Comparison of ENCODE assay signal across 9 mouse cellular contexts in the genomic region with DNA sequence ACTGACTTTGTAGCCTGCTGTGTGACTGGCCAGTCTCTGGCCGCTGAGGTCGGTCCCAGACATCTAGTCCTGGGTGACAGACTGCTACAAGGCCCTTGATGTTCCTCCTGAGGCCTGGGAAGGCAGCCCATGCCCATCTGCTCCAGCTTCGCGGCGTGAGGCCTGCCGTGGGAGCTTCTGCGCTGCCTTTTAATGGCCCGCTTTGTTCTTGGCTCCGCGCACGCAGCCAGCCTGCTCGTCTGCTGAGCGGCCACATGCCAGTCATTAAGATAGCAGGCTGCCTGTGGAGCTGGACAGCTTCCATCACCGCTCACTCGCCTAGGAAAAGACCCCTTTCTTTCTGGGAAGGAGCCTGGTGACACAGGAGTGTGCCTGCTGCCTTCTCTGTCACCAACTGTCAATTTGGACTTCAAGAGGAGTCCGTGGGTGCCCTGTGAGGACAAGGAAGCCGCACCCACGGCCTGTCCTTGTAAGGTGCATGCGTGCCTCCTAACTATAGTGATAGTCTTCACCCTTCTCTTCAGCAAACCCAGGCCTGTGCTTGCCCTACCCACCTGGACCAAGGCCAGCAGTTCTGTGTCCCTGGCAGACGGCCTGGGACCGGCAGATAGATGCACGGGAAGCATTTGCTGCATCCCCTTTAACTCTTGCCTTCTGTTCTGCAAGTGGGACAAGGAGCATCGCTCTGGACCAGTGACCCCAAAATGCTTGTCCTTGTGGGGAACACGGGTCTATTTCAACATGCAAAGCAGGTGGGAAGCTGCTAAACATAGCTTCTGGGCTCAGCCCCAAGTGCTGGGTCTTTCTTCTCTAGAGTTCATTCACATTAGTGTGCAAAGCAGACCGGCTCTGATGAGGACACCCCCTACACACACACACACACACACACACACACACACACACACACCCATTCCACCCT.
DNase-seq lines count a peak whose midpoint lies in the region; ATAC-seq lines count a peak whose summit lies in the region.
"Had no signal": no experiment of that assay in that cellular context is flagged by ENCODE, and none has a peak within 500 bp of the region (broad histone marks: within the 10 kb centered on the region; RNA-seq: fewer than 3 reads in every experiment).

No protein-coding gene starts in this region.

- no peaks in the 10 kb centered on the region for H3K36me3 ChIP-seq in intestine, embryonic 15.5 days
- no peaks in the 10 kb centered on the region for H3K36me3 ChIP-seq in midbrain, embryonic 12.5 days
- H3K36me3 ChIP-seq in stomach, embryonic 15.5 days: no peaks in the 10 kb centered on the region

- H3K4me2 ChIP-seq in intestine, embryonic 15.5 days (replicated peaks): no peak overlapping the region
- no peak overlapping the region for H3K4me2 ChIP-seq in midbrain, embryonic 12.5 days (replicated peaks)
- no peak overlapping the region for H3K4me2 ChIP-seq in stomach, embryonic 15.5 days

- no peak overlapping the region for H3K9ac ChIP-seq in intestine, embryonic 15.5 days
- H3K9ac ChIP-seq in midbrain, embryonic 12.5 days (replicated peaks): 0 out of 2 replicates have a peak overlapping the region, but pooled peaks have one; percentile 16
- no peak overlapping the region for H3K9ac ChIP-seq in stomach, embryonic 15.5 days

- WGBS in intestine, embryonic 15.5 days: 37% methylated on average over 24 of the region's 25 CpGs
- 34% methylated on average over 25 of the region's 25 CpGs for WGBS in midbrain, embryonic 12.5 days
- WGBS in stomach, embryonic 15.5 days: 29% methylated on average over 25 of the region's 25 CpGs

- intact Hi-C loops in gastrocnemius, postnatal 36 days (cut with DNase I): loop anchor here (10.0 kb wide), 1 partner anchor 258 kb away; no protein-coding TSS in a partner anchor
- intact Hi-C loops in left cerebral cortex, postnatal 14 days (cut with DNase I): loop anchor here (10.0 kb wide), 1 partner anchor 88 kb away; the partner anchor contains the start of gene Sik1

- peak; percentile 77 for ATAC-seq in intestine, embryonic 15.5 days
- ATAC-seq in midbrain, embryonic 12.5 days (ENCODE audit: low FRiP score, low read depth): peak; percentile 79
- 0 out of 2 replicates have a peak, but pooled peaks have one; percentile 44 for ATAC-seq in stomach, embryonic 15.5 days (ENCODE audit: insufficient read depth, low FRiP score, low read depth)
- no peak for ATAC-seq in inflammation-experienced regulatory T-cells, adult 6 months
- ATAC-seq: Patski had no signal

- no peaks in the 10 kb centered on the region for H3K27me3 ChIP-seq in intestine, embryonic 15.5 days (replicated peaks)
- peaks cover 5% of the 10 kb centered on the region; the same call in 1 of the 2 replicates for H3K27me3 ChIP-seq in midbrain, embryonic 12.5 days
- H3K27me3 ChIP-seq in stomach, embryonic 15.5 days (replicated peaks): no peaks in the 10 kb centered on the region
- H3K27me3 ChIP-seq: Patski had no signal

- peaks cover 13% of the 10 kb centered on the region for H3K4me1 ChIP-seq in intestine, embryonic 15.5 days (replicated peaks)
- H3K4me1 ChIP-seq in midbrain, embryonic 12.5 days: peaks cover 13% of the 10 kb centered on the region
- peaks cover 21% of the 10 kb centered on the region for H3K4me1 ChIP-seq in stomach, embryonic 15.5 days

- peak overlapping the region; percentile 80 for H3K27ac ChIP-seq in intestine, embryonic 15.5 days
- peak overlapping the region; percentile 84 for H3K27ac ChIP-seq in midbrain, embryonic 12.5 days (replicated peaks)
- H3K27ac ChIP-seq in stomach, embryonic 15.5 days: peak overlapping the region; percentile 85

- no peaks in the 10 kb centered on the region for H3K9me3 ChIP-seq in intestine, embryonic 15.5 days
- peaks cover 4% of the 10 kb centered on the region; the same call in 1 of the 2 replicates for H3K9me3 ChIP-seq in midbrain, embryonic 12.5 days
- H3K9me3 ChIP-seq in stomach, embryonic 15.5 days: no peaks in the 10 kb centered on the region

- H3K4me3 ChIP-seq in intestine, embryonic 15.5 days (replicated peaks): no peak overlapping the region
- no peak overlapping the region for H3K4me3 ChIP-seq in midbrain, embryonic 12.5 days
- no peak overlapping the region for H3K4me3 ChIP-seq in stomach, embryonic 15.5 days (replicated peaks)

- DNase-seq in adrenal gland, postnatal 10 days: peak; percentile 85
- DNase-seq in embryo, embryonic 10.5 days (ENCODE audit: low spot score): peak; percentile 65
- DNase-seq in gastrocnemius, postnatal 36 days: peak; percentile 40 to 46
- DNase-seq in left cerebral cortex, postnatal 14 days (ENCODE audit: low spot score in 2 of 2): peak; percentile 75 to 79
